Mouse (Mus musculus) liver, embryonic 14.5 days (tissue): ENCODE results near the gene Gm20489.

Experiments
- CTCF ChIP-seq: IDR thresholded peaks from 2 replicates; pipeline ENCODE4 v1.5.1; 2016; ENCODE audit warnings: antibody characterized with exemption, low read depth, control low read depth
- EP300 ChIP-seq: IDR thresholded peaks from 2 replicates; pipeline ENCODE4 v1.6.1; 2016; ENCODE audit warnings: antibody characterized with exemption, low read depth

- no peak for TF ChIP-seq CTCF
- TF ChIP-seq EP300, result no peak
Observed at GRCm38 (mm10) chrX:101309299-101309698, 40.5 kb upstream of the Gm20489 start.
